Mouse (Mus musculus) Muller cell, postnatal 12 days (primary cell): ENCODE results near the gene Elovl2.
A peak's percentile ranks its signal among the peaks of the same experiment; 100 is the strongest.
"Not testable (repeated sequence)": the region's sequence is repeated elsewhere in the genome, so short reads cannot be mapped to it uniquely, and the experiment has no call there.

Experiments used
- DNase-seq: peaks from one replicate; pipeline ENCODE4 v3.0.0-alpha.2; 2015; ENCODE audit errors: inconsistent ontology term

The Elovl2 gene

GRCm38 (mm10) chr13:41220304-41220834, at the start of gene Elovl2:
Elovl2 (minus strand) TSS chr13:41220405.
- DNase-seq: peak; percentile 89

GRCm38 (mm10) chr13:41267827-41268408, 47.7 kb upstream of the Elovl2 start:
- peak; percentile 61 for DNase-seq

GRCm38 (mm10) chr13:41263304-41264006, 43.2 kb upstream of the Elovl2 start:
- no peak for DNase-seq

- not testable (repeated sequence) for DNase-seq
Observed at GRCm38 (mm10) chr13:41261617-41262016, 41.4 kb upstream of the Elovl2 start.

- no peak for DNase-seq
Observed at GRCm38 (mm10) chr13:41257851-41258250, 37.6 kb upstream of the Elovl2 start.

GRCm38 (mm10) chr13:41256962-41257361, 36.8 kb upstream of the Elovl2 start:
- DNase-seq: no peak

GRCm38 (mm10) chr13:41256126-41256525, 35.9 kb upstream of the Elovl2 start:
- DNase-seq: no peak

- no peak for DNase-seq
Observed at GRCm38 (mm10) chr13:41252736-41253135, 32.5 kb upstream of the Elovl2 start.

GRCm38 (mm10) chr13:41252141-41252540, 31.9 kb upstream of the Elovl2 start:
- no peak for DNase-seq

GRCm38 (mm10) chr13:41251667-41252066, 31.5 kb upstream of the Elovl2 start:
- no peak for DNase-seq

GRCm38 (mm10) chr13:41251232-41251631, 31.0 kb upstream of the Elovl2 start:
- not testable (repeated sequence) for DNase-seq

GRCm38 (mm10) chr13:41250318-41250981, 30.2 kb upstream of the Elovl2 start:
- DNase-seq: no peak

GRCm38 (mm10) chr13:41249538-41250317, 29.5 kb upstream of the Elovl2 start, which contains the start of gene Smim13:
Smim13 (plus strand) TSS chr13:41249844.
- peak; percentile 98 for DNase-seq

GRCm38 (mm10) chr13:41248751-41249520, 28.7 kb upstream of the Elovl2 start:
- DNase-seq: no peak

- DNase-seq: no peak
Observed at GRCm38 (mm10) chr13:41244306-41244830, 24.2 kb upstream of the Elovl2 start.

GRCm38 (mm10) chr13:41241557-41241956, 21.4 kb upstream of the Elovl2 start:
- no peak for DNase-seq

GRCm38 (mm10) chr13:41238805-41239130, 18.6 kb upstream of the Elovl2 start:
- peak; percentile 24 for DNase-seq

- DNase-seq: no peak
Observed at GRCm38 (mm10) chr13:41238035-41238804, 18.0 kb upstream of the Elovl2 start.

- DNase-seq: no peak
Observed at GRCm38 (mm10) chr13:41235845-41236741, 15.9 kb upstream of the Elovl2 start.
